Mouse (Mus musculus): ENCODE data around the gene Ttll3.

Gene Ttll3

DNA sequence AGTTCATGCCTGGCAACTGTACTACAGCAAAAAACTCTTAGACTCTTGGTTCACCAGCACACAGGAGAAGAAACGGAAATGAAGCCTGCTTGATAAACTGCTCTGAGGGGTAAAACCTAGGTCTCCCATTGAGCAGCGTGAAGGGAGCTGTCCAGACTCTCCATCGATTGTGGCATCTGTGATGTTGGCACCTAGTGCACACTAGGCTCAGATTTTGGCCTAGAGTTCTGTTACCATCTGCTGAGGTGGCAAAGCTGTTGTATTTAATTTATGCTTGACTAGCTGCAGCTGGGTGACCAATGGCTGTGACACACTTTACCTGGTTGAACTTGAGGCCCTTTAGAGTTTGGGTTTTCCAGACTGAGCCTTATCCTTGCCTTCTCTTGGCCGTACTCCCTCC is 58.6 kb downstream of the Ttll3 start:
- intact Hi-C loops (cut with DNase I) = no loop called here

DNA sequence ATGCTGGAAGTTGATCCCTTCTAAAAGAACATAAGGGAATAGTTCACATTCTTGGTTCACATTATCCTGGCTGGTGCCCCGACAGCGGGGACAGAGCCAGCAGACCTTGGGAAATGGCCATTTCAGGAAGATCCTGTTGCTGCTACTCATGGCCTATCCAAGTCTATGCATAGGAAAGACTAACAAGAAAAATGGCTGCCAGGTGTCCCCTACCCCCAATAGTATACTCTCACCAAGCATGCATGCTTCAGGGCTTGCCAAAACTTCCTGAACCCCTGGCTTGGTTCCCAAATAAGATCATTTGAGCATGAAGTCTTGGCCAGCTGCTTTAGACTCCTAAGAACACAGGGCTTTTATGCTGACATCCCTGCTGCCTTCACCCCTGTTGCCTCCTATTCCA is 62.8 kb downstream of the Ttll3 start:
- intact Hi-C loops (cut with DNase I) = no loop called here

DNA sequence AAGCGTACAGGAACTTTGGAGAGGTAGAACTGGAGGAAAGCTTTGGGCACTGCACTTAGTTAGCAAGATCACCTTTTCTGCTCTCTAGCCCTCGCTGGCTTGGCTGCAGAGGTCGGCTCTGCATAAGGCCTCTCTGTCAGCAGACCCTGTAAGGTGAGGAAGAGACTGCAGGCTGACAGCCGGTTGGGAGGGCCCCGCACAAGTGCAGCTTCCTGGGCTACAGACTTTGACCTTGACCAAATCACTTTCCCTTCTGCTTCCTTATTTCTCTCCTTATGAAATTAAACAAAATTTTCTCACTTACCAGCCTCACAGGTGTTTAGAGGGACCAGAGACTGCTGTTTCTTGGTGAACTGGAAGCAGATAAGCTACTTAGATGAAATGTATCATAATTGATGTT is 65.9 kb downstream of the Ttll3 start:
- intact Hi-C loops (cut with DNase I) = no loop called here

DNA sequence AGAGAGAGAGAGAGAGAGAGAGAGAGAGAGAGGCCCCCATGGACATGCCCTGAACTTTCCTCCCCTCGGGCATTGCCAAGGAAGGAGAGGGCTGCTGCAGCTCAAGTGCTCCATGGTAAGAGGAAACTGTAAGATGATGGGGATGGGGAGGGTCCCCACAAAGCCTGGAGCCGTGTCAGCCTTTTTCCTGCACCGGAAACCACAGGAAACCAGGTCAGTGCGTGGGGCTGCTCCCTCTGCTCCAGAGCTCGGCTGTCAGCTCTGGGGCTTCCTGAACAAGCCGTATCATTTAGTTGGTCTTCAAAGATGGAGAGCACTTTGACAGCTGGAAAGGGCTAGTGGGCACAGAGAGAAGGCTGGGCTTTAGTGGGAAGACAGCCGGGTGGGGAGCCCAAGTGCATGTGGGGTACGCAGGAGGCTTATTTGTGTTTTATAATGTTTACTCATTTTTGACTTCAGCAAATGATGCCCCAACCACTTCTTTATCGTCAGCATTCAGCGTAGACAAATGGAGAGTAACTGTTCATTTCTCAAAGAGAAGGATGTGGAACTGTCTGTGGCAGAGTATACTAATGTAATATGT is 69.0 kb downstream of the Ttll3 start, which contains the start of gene Il17re:
Il17re (plus strand) TSS at position 533 of the 583 bp plus-strand sequence.
- intact Hi-C loops (cut with DNase I) = no loop called here

DNA sequence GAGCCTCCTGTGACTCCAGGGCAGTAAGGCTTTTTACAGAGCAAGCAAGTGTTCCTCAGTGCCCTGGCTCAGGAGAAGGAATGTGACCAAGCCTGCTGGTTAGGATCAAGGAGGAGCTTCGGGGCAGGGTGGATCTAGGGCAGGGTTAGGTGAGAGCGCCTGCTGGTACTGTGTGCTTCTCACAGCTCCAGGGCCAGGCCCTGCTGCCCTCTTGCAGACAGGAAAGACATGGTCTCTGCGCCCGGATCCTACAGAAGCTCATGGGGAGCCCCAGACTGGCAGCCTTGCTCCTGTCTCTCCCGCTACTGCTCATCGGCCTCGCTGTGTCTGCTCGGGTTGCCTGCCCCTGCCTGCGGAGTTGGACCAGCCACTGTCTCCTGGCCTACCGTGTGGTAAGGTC is 69.6 kb downstream of the Ttll3 start:
- intact Hi-C loops (cut with DNase I) = no loop called here

DNA sequence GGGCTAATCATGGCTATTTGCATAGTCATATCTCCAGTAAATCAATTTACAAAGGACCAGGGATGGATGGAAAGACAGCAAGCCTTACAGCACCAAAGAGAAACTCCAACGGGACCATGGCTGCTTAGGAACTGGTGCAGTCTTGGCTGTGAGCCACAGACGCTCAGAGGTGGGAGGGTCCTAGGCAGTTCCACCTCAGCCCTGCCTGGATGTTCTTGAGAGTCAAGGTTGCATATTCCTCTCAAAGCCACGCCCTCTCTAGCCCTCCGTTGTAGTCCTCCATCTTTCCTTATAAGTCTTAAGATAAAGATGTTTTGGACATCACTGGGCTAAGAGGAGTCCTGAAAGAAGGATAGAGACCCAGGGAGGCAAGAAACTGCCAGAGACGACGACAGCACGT is 75.0 kb downstream of the Ttll3 start:
- intact Hi-C loops (cut with DNase I) = no loop called here

Small RNAs within 50 kb of the gene (microRNA-seq; reads per million reads assigned to microRNA genes)
- gene Gm24387 = 0 reads per million in 2 experiments
